Mouse (Mus musculus): ENCODE data around the gene Agpat1.
A peak's percentile ranks its signal among the peaks of the same experiment; 100 is the strongest.

Gene Agpat1

GRCm38 (mm10) chr17:34604511-34605237 is 612 bp downstream of the Agpat1 start:
- peak; percentile 77 for DNase-seq (ENCODE audit: low read depth, low spot score)

- peak; percentile 98 for DNase-seq (ENCODE audit: low read depth, low spot score)
Observed at GRCm38 (mm10) chr17:34605609-34606008, 1.5 kb downstream of the Agpat1 start.

GRCm38 (mm10) chr17:34606186-34607039 is 2.4 kb downstream of the Agpat1 start:
- peak; percentile 52 for DNase-seq (ENCODE audit: low read depth, low spot score)

GRCm38 (mm10) chr17:34607997-34608396 is 3.9 kb downstream of the Agpat1 start:
- no peak for DNase-seq (ENCODE audit: low read depth, low spot score)

- no peak for DNase-seq (ENCODE audit: low read depth, low spot score)
Observed at GRCm38 (mm10) chr17:34611050-34611449, 7.0 kb downstream of the Agpat1 start.

- DNase-seq (ENCODE audit: low read depth, low spot score) = no peak
Observed at GRCm38 (mm10) chr17:34613054-34613645, 9.1 kb downstream of the Agpat1 start.

- no peak for DNase-seq (ENCODE audit: low read depth, low spot score)
Observed at GRCm38 (mm10) chr17:34613830-34614229, 9.8 kb downstream of the Agpat1 start.

- DNase-seq (ENCODE audit: low read depth, low spot score) = no peak
Observed at GRCm38 (mm10) chr17:34615871-34616270, 11.8 kb downstream of the Agpat1 start, which contains the start of gene Egfl8. Gene Egfl8, minus strand, starts transcription at chr17:34615971.

GRCm38 (mm10) chr17:34618999-34619398 is 14.9 kb downstream of the Agpat1 start:
- DNase-seq (ENCODE audit: low read depth, low spot score) = peak; percentile 85

- DNase-seq (ENCODE audit: low read depth, low spot score) = no peak
Observed at GRCm38 (mm10) chr17:34621006-34621405, 16.9 kb downstream of the Agpat1 start.

- DNase-seq (ENCODE audit: low read depth, low spot score) = no peak
Observed at GRCm38 (mm10) chr17:34623161-34623560, 19.1 kb downstream of the Agpat1 start.

- no peak for DNase-seq (ENCODE audit: low read depth, low spot score)
Observed at GRCm38 (mm10) chr17:34624981-34625380, 20.9 kb downstream of the Agpat1 start.

- no peak for DNase-seq (ENCODE audit: low read depth, low spot score)
Observed at GRCm38 (mm10) chr17:34626062-34626772, 22.2 kb downstream of the Agpat1 start.

GRCm38 (mm10) chr17:34626773-34627092 is 22.7 kb downstream of the Agpat1 start:
- no peak for DNase-seq (ENCODE audit: low read depth, low spot score)

- no peak for DNase-seq (ENCODE audit: low read depth, low spot score)
Observed at GRCm38 (mm10) chr17:34627093-34627942, 23.3 kb downstream of the Agpat1 start.

GRCm38 (mm10) chr17:34627943-34628643 is 24.0 kb downstream of the Agpat1 start, which contains the start of gene Ppt2:
Gene Ppt2, minus strand, starts transcription at chr17:34628510.
- no peak for DNase-seq (ENCODE audit: low read depth, low spot score)

GRCm38 (mm10) chr17:34628644-34628967 is 24.5 kb downstream of the Agpat1 start:
- DNase-seq (ENCODE audit: low read depth, low spot score) = no peak

- DNase-seq (ENCODE audit: low read depth, low spot score) = no peak
Observed at GRCm38 (mm10) chr17:34629221-34629751, 25.2 kb downstream of the Agpat1 start, which contains the start of gene Prrt1. Gene Prrt1, plus strand, starts transcription at chr17:34629533.

- DNase-seq (ENCODE audit: low read depth, low spot score) = no peak
Observed at GRCm38 (mm10) chr17:34629796-34630603, 25.9 kb downstream of the Agpat1 start.

All from A20 (cell line).